Mouse (Mus musculus): ENCODE measurements around the gene Rad17. TPM values are rescaled to one million over a fixed set of nuclear protein-coding genes. Genes with fewer than 3 reads are reported as not detected.

Gene Rad17
- total and polyA plus RNA-seq, 2 experiments from 2014 or later: 13.3 to 28.2 TPM

DNA sequence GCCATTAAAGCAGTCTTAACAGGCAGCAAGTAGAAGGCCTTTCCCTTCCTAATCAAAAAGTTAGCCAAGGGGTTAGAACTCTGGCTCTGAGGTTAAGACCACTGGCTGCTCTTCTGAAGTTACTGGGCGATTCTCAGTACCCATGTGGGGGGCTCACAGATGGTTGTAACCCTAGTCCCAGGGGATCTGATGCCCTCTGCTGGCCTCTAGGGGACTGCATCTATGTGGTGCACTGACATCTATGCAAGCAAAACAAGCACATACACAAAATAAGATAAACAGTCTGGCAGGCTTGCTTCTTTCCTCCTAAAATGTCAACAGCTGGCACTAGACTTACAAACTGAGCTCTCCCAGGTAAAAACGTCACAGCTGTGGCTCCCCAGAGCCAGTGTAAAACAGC, 37.9 kb downstream of the Rad17 start:
- H3K9ac ChIP-seq: no peak overlapping the region
- no peaks in the 10 kb centered on the region for H3K9me3 ChIP-seq (ENCODE audit: low read length)
- WGBS: 58% methylated on average over 2 of the region's 2 CpGs
- H3K27ac ChIP-seq (ENCODE audit: low read depth, low read length): no peak overlapping the region
- DNase-seq (no peak), ATAC-seq (no peak)
- TF ChIP-seq CTCF (IDR thresholded peaks at IDR 0.05; ENCODE audit: low read depth): 0 out of 2 replicates have a peak, but pooled peaks have one; percentile 16
- no peaks in the 10 kb centered on the region for H3K4me1 ChIP-seq (ENCODE audit: insufficient read depth)
- H3K4me2 ChIP-seq (ENCODE audit: low read depth): no peak overlapping the region
- no peaks in the 10 kb centered on the region; the same call in 1 of the 2 replicates for H3K27me3 ChIP-seq (ENCODE audit: insufficient read depth, low read length)
- no peak overlapping the region for H3K4me3 ChIP-seq (ENCODE audit: low read depth, low read length)
- peaks cover 16% of the 10 kb centered on the region; the same call in 1 of the 2 replicates for H3K36me3 ChIP-seq (ENCODE audit: insufficient read depth)

DNA sequence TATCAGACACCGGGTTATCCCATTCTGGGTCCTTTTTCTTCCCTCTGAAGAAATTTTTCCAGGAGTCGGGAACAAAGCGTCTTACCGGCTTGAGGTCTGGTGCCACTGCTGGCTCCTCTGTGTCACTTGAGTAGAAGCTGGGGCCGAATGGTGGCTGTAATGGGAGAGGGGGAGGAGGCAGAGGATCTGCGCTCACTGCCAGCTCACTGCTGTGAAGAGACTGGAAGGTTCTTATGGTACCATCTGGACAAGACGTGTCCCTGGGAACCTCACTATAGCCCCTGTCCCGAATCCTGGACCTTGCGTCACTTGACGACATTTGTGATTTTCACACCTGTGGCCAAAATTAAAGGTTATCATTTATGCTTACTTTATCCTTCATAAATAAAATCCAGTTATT, 38.6 kb downstream of the Rad17 start:
- H3K4me2 ChIP-seq (ENCODE audit: low read depth): no peak overlapping the region
- no peaks in the 10 kb centered on the region for H3K4me1 ChIP-seq (ENCODE audit: insufficient read depth)
- peaks cover 10% of the 10 kb centered on the region; the same call in 1 of the 2 replicates for H3K36me3 ChIP-seq (ENCODE audit: insufficient read depth)
- DNase-seq (no peak), ATAC-seq (no peak)
- TF ChIP-seq CTCF (IDR thresholded peaks at IDR 0.05; ENCODE audit: low read depth): no peak
- no peaks in the 10 kb centered on the region for H3K27me3 ChIP-seq (ENCODE audit: insufficient read depth, low read length)
- no peak overlapping the region for H3K4me3 ChIP-seq (ENCODE audit: low read depth, low read length)
- H3K9me3 ChIP-seq (ENCODE audit: low read length): no peaks in the 10 kb centered on the region
- no peak overlapping the region for H3K27ac ChIP-seq (ENCODE audit: low read depth, low read length)
- no peak overlapping the region for H3K9ac ChIP-seq
- 92% methylated on average over 10 of the region's 10 CpGs for WGBS

GRCm38 (mm10) chr13:100611266-100611665, 39.6 kb downstream of the Rad17 start:
- peaks cover 3% of the 10 kb centered on the region; the same call in 1 of the 2 replicates for H3K36me3 ChIP-seq (ENCODE audit: insufficient read depth)
- no peak for TF ChIP-seq CTCF (IDR thresholded peaks at IDR 0.05; ENCODE audit: low read depth)
- ATAC-seq (no peak), DNase-seq (no peak)
- H3K4me3 ChIP-seq (ENCODE audit: low read depth, low read length): no peak overlapping the region
- 95% methylated on average over 13 of the region's 13 CpGs for WGBS
- no peak overlapping the region for H3K9ac ChIP-seq
- H3K27ac ChIP-seq (ENCODE audit: low read depth, low read length): no peak overlapping the region
- no peak overlapping the region for H3K4me2 ChIP-seq (ENCODE audit: low read depth)
- no peaks in the 10 kb centered on the region for H3K9me3 ChIP-seq (ENCODE audit: low read length)
- no peaks in the 10 kb centered on the region for H3K27me3 ChIP-seq (ENCODE audit: insufficient read depth, low read length)
- no peaks in the 10 kb centered on the region for H3K4me1 ChIP-seq (ENCODE audit: insufficient read depth)

- ATAC-seq: no peak
These were observed 43.1 kb downstream of the Rad17 start for GRCm38 (mm10) chr13:100607756-100608155.

DNA sequence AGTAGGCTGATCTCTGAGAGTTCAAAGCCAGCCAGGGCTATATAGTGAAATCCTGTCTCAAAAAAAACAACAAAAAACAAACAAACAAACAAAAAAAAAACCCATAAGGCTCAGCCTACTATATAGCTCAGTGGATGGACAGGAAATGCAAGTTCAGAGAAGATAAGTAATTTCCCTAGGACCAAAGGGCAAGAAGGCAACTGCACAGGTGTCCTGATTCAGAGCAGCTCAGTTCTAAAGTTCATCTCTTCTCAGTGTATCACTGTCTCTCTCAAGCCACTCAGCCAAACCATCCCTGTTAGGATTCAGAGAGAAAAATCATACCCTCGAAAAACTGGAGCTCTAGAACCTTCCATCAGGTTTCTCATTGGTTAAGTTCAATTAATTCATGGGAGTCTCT, 45.0 kb downstream of the Rad17 start:
- Histone ChIP-seq H3K27ac (ENCODE audit: low read depth, low read length) (no peak overlapping the region), H3K9ac (no peak overlapping the region), H3K36me3 (ENCODE audit: insufficient read depth) (no peaks in the 10 kb centered on the region), H3K4me2 (ENCODE audit: low read depth) (no peak overlapping the region), H3K27me3 (ENCODE audit: insufficient read depth, low read length) (no peaks in the 10 kb centered on the region), H3K9me3 (ENCODE audit: low read length) (no peaks in the 10 kb centered on the region), H3K4me3 (ENCODE audit: low read depth, low read length) (no peak overlapping the region), H3K4me1 (ENCODE audit: insufficient read depth) (no peaks in the 10 kb centered on the region)
- ATAC-seq (no peak), DNase-seq (no peak)
- no peak for TF ChIP-seq CTCF (IDR thresholded peaks at IDR 0.05; ENCODE audit: low read depth)
- WGBS: 69% methylated on average over 1 of the region's 1 CpGs

More at GRCm38 (mm10) chr13:100607756-100608155, 43.1 kb downstream of the Rad17 start:
- Histone ChIP-seq H3K4me1 (ENCODE audit: insufficient read depth) (no peaks in the 10 kb centered on the region), H3K27me3 (ENCODE audit: insufficient read depth, low read length) (no peaks in the 10 kb centered on the region), H3K36me3 (ENCODE audit: insufficient read depth) (peaks cover 3% of the 10 kb centered on the region; the same call in 1 of the 2 replicates), H3K9ac (no peak overlapping the region), H3K27ac (ENCODE audit: low read depth, low read length) (no peak overlapping the region), H3K4me3 (ENCODE audit: low read depth, low read length) (no peak overlapping the region), H3K9me3 (ENCODE audit: low read length) (no peaks in the 10 kb centered on the region), H3K4me2 (ENCODE audit: low read depth) (no peak overlapping the region)
- DNase-seq: no peak
- peak; percentile 36 for TF ChIP-seq CTCF (IDR thresholded peaks at IDR 0.05; ENCODE audit: low read depth)
- 88% methylated on average over 8 of the region's 8 CpGs for WGBS

- Histone ChIP-seq H3K9ac (no peak overlapping the region), H3K4me1 (ENCODE audit: insufficient read depth) (no peaks in the 10 kb centered on the region), H3K27me3 (ENCODE audit: insufficient read depth, low read length) (no peaks in the 10 kb centered on the region), H3K4me2 (ENCODE audit: low read depth) (no peak overlapping the region), H3K36me3 (ENCODE audit: insufficient read depth) (no peaks in the 10 kb centered on the region), H3K9me3 (ENCODE audit: low read length) (no peaks in the 10 kb centered on the region), H3K27ac (ENCODE audit: low read depth, low read length) (no peak overlapping the region), H3K4me3 (ENCODE audit: low read depth, low read length) (no peak overlapping the region)
- 91% methylated on average over 11 of the region's 11 CpGs for WGBS
- ATAC-seq: no peak
- DNase-seq: no peak
- TF ChIP-seq CTCF (IDR thresholded peaks at IDR 0.05; ENCODE audit: low read depth): no peak
These were observed 47.1 kb downstream of the Rad17 start for GRCm38 (mm10) chr13:100603738-100604095.

DNA sequence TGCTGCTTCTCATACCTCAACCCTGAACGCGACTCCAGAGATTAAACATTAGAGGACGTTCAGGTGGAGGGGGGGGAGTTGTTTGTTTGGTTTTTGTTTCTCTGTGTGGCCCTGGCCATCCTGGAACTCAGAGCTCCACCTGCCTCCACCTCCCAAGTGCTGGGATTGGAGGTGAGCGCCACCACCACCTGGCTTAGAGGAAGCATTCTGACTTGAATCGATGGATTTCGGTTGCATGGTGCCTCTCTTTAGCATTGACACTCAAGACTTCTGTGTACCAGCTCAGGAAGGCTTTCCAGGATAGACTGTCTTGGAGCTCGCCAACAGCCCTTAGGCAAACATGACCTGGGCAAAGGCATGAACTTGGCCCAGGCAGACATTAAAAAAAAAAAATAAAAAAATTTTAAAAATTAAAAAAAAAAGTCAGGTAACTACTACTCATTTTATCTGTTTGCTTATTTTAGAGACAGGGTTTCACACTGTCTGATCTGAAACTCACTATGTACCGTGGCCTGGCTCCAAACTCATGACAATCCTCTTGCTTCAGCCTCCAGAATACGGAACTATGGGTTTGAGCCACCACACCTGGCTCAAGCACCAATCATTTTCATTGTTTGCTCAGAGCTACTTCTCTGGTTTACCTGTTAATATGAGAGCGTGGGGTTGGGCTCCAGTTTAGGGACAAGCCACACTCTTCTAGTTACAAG, 47.7 kb downstream of the Rad17 start:
- DNase-seq (no peak), ATAC-seq (no peak)
- 86% methylated on average over 10 of the region's 10 CpGs for WGBS
- Histone ChIP-seq H3K36me3 (ENCODE audit: insufficient read depth) (no peaks in the 10 kb centered on the region), H3K4me2 (ENCODE audit: low read depth) (no peak overlapping the region), H3K27me3 (ENCODE audit: insufficient read depth, low read length) (no peaks in the 10 kb centered on the region), H3K4me3 (ENCODE audit: low read depth, low read length) (no peak overlapping the region), H3K9ac (no peak overlapping the region), H3K4me1 (ENCODE audit: insufficient read depth) (no peaks in the 10 kb centered on the region), H3K27ac (ENCODE audit: low read depth, low read length) (no peak overlapping the region), H3K9me3 (ENCODE audit: low read length) (no peaks in the 10 kb centered on the region)
- no peak for TF ChIP-seq CTCF (IDR thresholded peaks at IDR 0.05; ENCODE audit: low read depth)
